Mouse (Mus musculus) heart, embryonic 10.5 days (tissue): ENCODE measurements around the gene Hrasls5. TPM values are rescaled to one million over a fixed set of nuclear protein-coding genes. Genes with fewer than 3 reads are reported as not detected.

Source experiments
- DNase-seq: peaks from one replicate; pipeline ENCODE4 v3.0.0-alpha.2; 2017; ENCODE audit warnings: low spot score
- H3K27ac ChIP-seq: fragments of 300-500 bp; sonication (generic); 2 replicates; pipeline ENCODE4 v1.5.1; 2016; ENCODE audit warnings: mild to moderate bottlenecking
- H3K27me3 ChIP-seq: fragments of 300-500 bp; sonication (generic); 2 replicates; pipeline ENCODE4 v1.6.1; 2016; ENCODE audit warnings: mild to moderate bottlenecking; ENCODE audit not compliant: poor library complexity, insufficient read depth, severe bottlenecking
- H3K36me3 ChIP-seq: fragments of 300-500 bp; sonication (generic); 2 replicates; pipeline ENCODE4 v1.6.1; 2016; ENCODE audit warnings: mild to moderate bottlenecking, moderate library complexity
- H3K4me1 ChIP-seq: fragments of 300-500 bp; sonication (generic); 2 replicates; pipeline ENCODE4 v1.6.1; 2016; ENCODE audit warnings: mild to moderate bottlenecking
- H3K4me3 ChIP-seq: fragments of 300-500 bp; sonication (generic); 2 replicates; pipeline ENCODE4 v1.5.1; 2016; ENCODE audit warnings: mild to moderate bottlenecking, moderate library complexity
- H3K9me3 ChIP-seq: fragments of 300-500 bp; sonication (generic); 2 replicates; pipeline ENCODE4 v1.6.1; 2016; ENCODE audit warnings: mild to moderate bottlenecking, moderate library complexity
- WGBS: fragments of 180-500 bp; shearing (Covaris S2); methylation state at CpG from one replicate; pipeline ENCODE4 v1.1.7; 2016; 5-methylcytosine and 5-hydroxymethylcytosine counted together
- polyA plus RNA-seq: library from polyadenylated mRNA; unstranded; fragments of >200 nt; fragmentation: Nextera tagmentation; extraction: Ambion mirVana; gene quantifications from 2 replicates; pipeline ENCODE4 v1.2.1, GENCODE M21; 2016

Gene Hrasls5
- polyA plus RNA-seq, 1 experiment from 2014 or later = not detected

DNA sequence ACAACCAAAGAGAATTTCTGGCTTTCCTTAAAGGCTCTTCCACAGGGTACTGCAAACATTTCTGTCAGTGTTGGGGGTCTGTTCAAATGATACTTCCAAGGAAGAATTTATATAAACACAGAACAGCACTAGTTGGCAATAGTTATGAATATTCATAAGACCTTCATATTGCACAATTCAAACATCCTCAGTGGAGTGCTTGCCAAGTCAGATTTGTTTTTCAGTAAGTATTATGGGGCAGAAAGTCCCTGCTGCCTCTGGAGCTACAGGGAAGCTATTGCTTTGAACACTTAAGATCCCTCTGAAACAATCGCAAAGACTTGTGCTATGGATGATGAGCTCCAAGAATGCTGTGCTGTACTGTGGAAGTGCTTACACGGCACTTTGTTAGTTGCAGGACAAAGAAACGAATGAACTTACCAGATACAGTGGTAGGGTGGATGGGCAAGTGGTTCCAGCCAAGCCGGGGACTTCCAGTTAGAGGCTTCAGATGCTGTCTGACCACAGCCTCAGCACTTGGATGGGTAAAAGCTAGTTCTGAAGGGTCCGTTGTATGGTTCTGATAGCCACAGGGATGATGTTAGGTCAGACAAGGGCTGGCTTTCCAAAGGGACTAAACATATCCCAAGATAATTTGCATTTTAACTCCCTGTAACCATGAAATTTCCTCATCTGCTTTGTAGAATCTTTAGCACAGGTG lies 4.0 kb downstream of the Hrasls5 start:
- no peak for DNase-seq

GRCm38 (mm10) chr19:7617085-7617484 lies 4.7 kb downstream of the Hrasls5 start:
- DNase-seq = no peak
- Histone ChIP-seq H3K27me3 (peaks cover 35% of the 10 kb centered on the region), H3K9me3 (no peaks in the 10 kb centered on the region), H3K27ac (no peak overlapping the region), H3K4me3 (no peak overlapping the region), H3K4me1 (peaks cover 5% of the 10 kb centered on the region), H3K36me3 (no peaks in the 10 kb centered on the region)
- 67% methylated on average over 3 of the region's 3 CpGs for WGBS

More for the DNA sequence above, 4.0 kb downstream of the Hrasls5 start:
- WGBS = 72% methylated on average over 5 of the region's 5 CpGs
- no peaks in the 10 kb centered on the region for H3K36me3 ChIP-seq
- no peak overlapping the region for H3K27ac ChIP-seq
- H3K9me3 ChIP-seq = no peaks in the 10 kb centered on the region
- H3K4me3 ChIP-seq = no peak overlapping the region
- peaks cover 42% of the 10 kb centered on the region for H3K27me3 ChIP-seq
- peaks cover 5% of the 10 kb centered on the region for H3K4me1 ChIP-seq

GRCm38 (mm10) chr19:7617696-7618095 lies 5.4 kb downstream of the Hrasls5 start:
- H3K9me3 ChIP-seq = no peaks in the 10 kb centered on the region
- WGBS = 39% methylated on average over 7 of the region's 7 CpGs

GRCm38 (mm10) chr19:7633021-7633420 lies 20.7 kb downstream of the Hrasls5 start:
- Histone ChIP-seq H3K9me3 (no peaks in the 10 kb centered on the region), H3K4me3 (no peak overlapping the region), H3K4me1 (no peaks in the 10 kb centered on the region), H3K36me3 (no peaks in the 10 kb centered on the region), H3K27me3 (no peaks in the 10 kb centered on the region), H3K27ac (no peak overlapping the region)
- no peak for DNase-seq

More at GRCm38 (mm10) chr19:7617696-7618095, 5.4 kb downstream of the Hrasls5 start:
- peak; percentile 72 for DNase-seq
- H3K27me3 ChIP-seq = peaks cover 29% of the 10 kb centered on the region
- no peaks in the 10 kb centered on the region for H3K4me1 ChIP-seq
- no peak overlapping the region for H3K4me3 ChIP-seq
- no peaks in the 10 kb centered on the region for H3K36me3 ChIP-seq
- no peak overlapping the region for H3K27ac ChIP-seq

DNA sequence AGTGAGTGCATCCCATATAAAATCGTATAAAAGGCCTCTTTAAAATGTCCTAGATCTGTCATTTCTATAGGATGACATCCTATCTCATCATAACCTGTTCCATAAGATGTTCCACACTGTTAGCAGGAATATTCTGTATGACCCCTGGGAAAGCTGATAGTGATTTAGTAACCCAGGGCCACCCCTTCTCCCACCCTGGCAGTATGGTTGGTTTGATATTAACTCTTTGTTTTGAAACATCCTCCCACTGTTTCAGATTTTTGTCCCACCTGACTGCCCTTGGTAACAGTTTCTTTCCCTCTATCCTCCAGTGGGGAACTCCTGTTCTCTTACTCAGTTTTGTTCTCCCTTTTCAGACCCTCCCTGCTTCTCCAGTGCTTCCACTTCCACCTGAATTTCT lies 21.4 kb downstream of the Hrasls5 start:
- H3K4me1 ChIP-seq = no peaks in the 10 kb centered on the region
- DNase-seq = no peak
- no peaks in the 10 kb centered on the region for H3K36me3 ChIP-seq
- 65% methylated on average over 1 of the region's 1 CpGs for WGBS
- H3K9me3 ChIP-seq = no peaks in the 10 kb centered on the region
- no peak overlapping the region for H3K4me3 ChIP-seq
- H3K27ac ChIP-seq = no peak overlapping the region
- no peaks in the 10 kb centered on the region for H3K27me3 ChIP-seq

- Histone ChIP-seq H3K9me3 (no peaks in the 10 kb centered on the region), H3K4me1 (no peaks in the 10 kb centered on the region), H3K4me3 (no peak overlapping the region), H3K27me3 (no peaks in the 10 kb centered on the region), H3K27ac (no peak overlapping the region), H3K36me3 (no peaks in the 10 kb centered on the region)
- 83% methylated on average over 8 of the region's 8 CpGs for WGBS
- no peak for DNase-seq
Measured at GRCm38 (mm10) chr19:7648913-7649666, 36.7 kb downstream of the Hrasls5 start.

DNA sequence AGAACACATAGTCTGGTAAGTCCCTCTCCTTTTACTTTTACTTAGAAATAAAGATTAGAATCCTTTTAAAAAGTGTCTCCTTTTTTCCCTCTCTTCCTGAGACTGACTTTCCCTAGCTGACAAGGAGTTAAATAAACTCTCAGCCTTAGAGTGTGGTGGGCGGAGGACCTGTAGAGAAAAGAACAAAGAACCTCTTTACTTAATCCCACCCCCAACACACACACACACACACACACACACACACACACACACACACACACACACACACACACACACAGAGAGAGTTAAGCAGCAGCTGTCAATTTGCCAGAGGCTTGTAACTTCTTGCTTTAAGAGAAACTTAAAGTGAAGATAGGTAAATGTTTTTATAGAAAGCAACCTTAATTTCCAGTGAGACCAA lies 59.7 kb downstream of the Hrasls5 start:
- Histone ChIP-seq H3K4me1 (no peaks in the 10 kb centered on the region), H3K4me3 (no peak overlapping the region), H3K9me3 (no peaks in the 10 kb centered on the region), H3K27me3 (no peaks in the 10 kb centered on the region), H3K36me3 (no peaks in the 10 kb centered on the region), H3K27ac (no peak overlapping the region)
- WGBS = 27% methylated on average over 1 of the region's 1 CpGs
- DNase-seq = no peak

GRCm38 (mm10) chr19:7687988-7688387 lies 75.6 kb downstream of the Hrasls5 start:
- Histone ChIP-seq H3K9me3 (no peaks in the 10 kb centered on the region), H3K36me3 (no peaks in the 10 kb centered on the region), H3K27me3 (no peaks in the 10 kb centered on the region), H3K4me3 (no peak overlapping the region), H3K27ac (no peak overlapping the region), H3K4me1 (no peaks in the 10 kb centered on the region)
- 84% methylated on average over 1 of the region's 1 CpGs for WGBS
- DNase-seq = no peak

Other genes with a start within 250 kb of the Hrasls5 start
- 26.8 and 35.5 TPM in 2 replicates for gene Spindoc, start 229.5 kb upstream of the Hrasls5 start, polyA plus RNA-seq
- gene 2700081O15Rik, start 194.9 kb upstream of the Hrasls5 start, polyA plus RNA-seq = 3.1 and 5.1 TPM in 2 replicates
- 132 and 143 TPM in 2 replicates for gene Rtn3, start 129.3 kb upstream of the Hrasls5 start, polyA plus RNA-seq
- gene Atl3, start 118.5 kb upstream of the Hrasls5 start, polyA plus RNA-seq = 7.7 and 8.4 TPM in 2 replicates
- 15.9 and 30.8 TPM in 2 replicates for gene Pla2g16, start 55.1 kb upstream of the Hrasls5 start, polyA plus RNA-seq
- 0.06 TPM in 1 of 2 replicates, not detected in the other for gene Lgals12, start 5.3 kb upstream of the Hrasls5 start, polyA plus RNA-seq
- gene Slc22a19, start 98.8 kb downstream of the Hrasls5 start, polyA plus RNA-seq = not detected in 2 replicates
- gene Slc22a26, start 190.1 kb downstream of the Hrasls5 start, polyA plus RNA-seq = not detected in 2 replicates